Mouse (Mus musculus) ES-Bruce4 (cell line): ENCODE data around the gene Fxyd5.

Source experiments
- CTCF ChIP-seq: IDR thresholded peaks from one replicate; pipeline ENCODE4 v1.8.1; 2011; ENCODE audit warnings: low read depth, low read length
- EP300 ChIP-seq: IDR thresholded peaks from 2 replicates; pipeline ENCODE4 v1.6.1; 2011; ENCODE audit warnings: low read depth, low read length; ENCODE audit not compliant: insufficient read depth

GRCm38 (mm10) chr7:31072326-31072725 lies 30.0 kb upstream of the Fxyd5 start:
- TF ChIP-seq EP300: 0 out of 2 replicates have a peak, but pooled peaks have one; percentile 32
- no peak for TF ChIP-seq CTCF
